Mouse (Mus musculus): Measurements from ENCODE around the gene Shmt2.

DNA sequence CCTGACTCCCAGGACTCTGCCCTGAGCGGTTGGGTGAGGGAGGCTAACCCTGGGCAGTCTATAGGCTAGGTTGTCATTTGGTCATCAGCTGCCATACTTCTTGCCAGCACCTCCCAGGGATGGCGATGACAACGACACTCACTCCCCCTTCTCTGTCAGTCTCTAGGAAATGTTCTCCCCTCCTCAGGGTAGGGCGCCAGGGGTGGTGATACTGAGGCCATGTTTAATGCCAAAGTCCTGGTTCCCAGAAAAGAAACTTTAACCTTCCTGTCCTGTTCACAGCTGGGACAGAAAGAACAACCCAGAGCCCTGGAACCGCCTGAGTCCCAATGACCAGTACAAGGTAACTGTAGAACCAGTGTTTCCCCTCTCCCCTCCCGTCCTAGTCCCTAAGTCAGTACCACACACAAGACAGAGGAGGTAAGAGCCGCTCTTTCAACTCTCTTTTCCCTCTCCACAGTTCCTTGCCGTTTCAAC lies 6.2 kb downstream of the Shmt2 start:
- TF ChIP-seq HCFC1 (IDR thresholded peaks at IDR 0.05; ENCODE audit: borderline replicate concordance, insufficient read depth, low read length): no peak
- no peak for TF ChIP-seq CHD2 (IDR thresholded peaks at IDR 0.05; ENCODE audit: low read depth, low read length)
- no peak for TF ChIP-seq ZNF384 (IDR thresholded peaks at IDR 0.05; ENCODE audit: low read depth, low read length)

All from ES-E14 (cell line).